Mouse (Mus musculus) fat pad, adult 2 months (tissue): ENCODE results near the gene Olfr813.
"Not testable (repeated sequence)": the region's sequence is repeated elsewhere in the genome, so short reads cannot be mapped to it uniquely, and the experiment has no call there.

Source experiments
- DNase-seq: peaks from one replicate; pipeline ENCODE4 v3.0.0-alpha.2; 2011; ENCODE audit warnings: low read depth, low spot score; ENCODE audit errors: extremely low read depth

The Olfr813 gene

DNA sequence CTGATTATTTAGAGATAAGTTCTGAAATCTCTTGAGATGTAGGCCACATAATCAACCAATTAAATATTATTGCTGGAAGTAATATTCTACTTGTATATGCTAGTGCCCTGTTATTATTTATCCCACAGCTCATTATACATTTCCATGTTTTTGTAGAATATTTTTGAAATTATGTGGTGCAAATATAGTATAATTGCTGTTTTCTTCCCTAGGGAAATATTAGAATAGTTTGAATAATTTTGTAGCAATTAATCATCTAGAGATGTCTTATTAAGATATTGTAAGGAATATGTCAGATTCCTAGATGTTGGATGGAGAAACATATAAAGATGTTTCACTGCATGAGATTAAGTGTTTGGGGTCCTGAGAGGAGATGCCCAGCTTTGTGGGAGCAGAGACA lies at the start of gene Olfr813:
TSS of gene Olfr813 (plus strand) at position 301 of the 400 bp plus-strand sequence.
- no peak for DNase-seq

DNA sequence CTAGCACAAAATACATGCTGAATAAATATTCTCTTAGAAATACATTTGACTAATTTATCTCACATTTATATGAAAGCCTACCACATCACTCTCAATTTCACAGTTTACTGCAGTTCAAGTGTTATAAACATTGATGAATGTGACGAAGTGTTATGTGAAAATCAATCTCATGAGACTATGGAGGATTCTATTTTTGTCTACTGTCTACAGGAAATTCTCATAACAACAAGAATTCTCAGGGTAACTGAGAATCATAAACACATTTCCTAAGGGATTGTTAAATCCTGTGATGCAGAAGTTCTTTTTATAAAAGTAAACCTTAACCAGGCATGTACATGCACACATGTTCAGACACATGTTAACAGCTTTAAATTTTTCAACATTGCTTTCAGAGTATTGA lies 9.2 kb upstream of the Olfr813 start, which contains the start of gene Olfr812:
TSS of gene Olfr812 (minus strand) at position 101 of the 400 bp plus-strand sequence.
- DNase-seq, result no peak

DNA sequence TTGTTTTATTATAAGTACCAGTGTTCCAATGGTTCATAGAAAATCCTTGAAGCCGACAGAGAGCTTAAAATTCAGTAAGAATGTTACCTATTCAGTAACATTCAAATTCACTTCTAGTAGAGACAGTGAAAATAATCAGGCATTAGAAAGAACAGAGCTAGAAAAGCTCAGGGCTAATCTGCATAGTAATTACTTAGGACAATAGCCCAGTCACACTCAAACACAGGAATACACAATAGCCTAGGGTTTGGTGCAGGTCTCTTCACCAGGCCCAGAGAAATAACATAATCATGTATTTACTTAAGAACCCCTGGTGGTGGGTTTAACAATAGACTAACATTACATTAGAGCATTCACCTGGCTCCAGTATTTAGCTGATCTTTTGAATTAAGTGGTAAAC lies 7.8 kb upstream of the Olfr813 start:
- no peak for DNase-seq

DNA sequence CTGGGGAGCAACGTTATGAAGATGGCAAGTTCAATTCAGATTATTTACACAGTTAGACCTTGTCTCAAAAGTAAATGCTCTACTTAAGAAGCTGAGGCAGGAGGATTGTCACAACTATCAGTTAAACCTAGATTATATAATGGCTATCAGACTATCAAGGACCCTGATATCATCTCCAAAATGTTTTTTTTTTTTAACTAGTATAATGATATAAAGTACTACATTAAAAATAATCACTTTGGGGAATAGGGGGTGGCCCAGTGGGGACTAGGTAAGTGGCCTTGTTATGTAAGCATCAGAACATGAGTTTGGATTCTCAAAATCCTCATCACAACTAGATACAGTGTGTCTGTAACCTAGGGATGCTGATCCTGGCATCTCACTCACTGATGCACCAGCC lies 24.6 kb downstream of the Olfr813 start, which contains the start of gene Olfr814:
TSS of gene Olfr814 (minus strand) at position 101 of the 400 bp plus-strand sequence.
- not testable (repeated sequence) for DNase-seq

DNA sequence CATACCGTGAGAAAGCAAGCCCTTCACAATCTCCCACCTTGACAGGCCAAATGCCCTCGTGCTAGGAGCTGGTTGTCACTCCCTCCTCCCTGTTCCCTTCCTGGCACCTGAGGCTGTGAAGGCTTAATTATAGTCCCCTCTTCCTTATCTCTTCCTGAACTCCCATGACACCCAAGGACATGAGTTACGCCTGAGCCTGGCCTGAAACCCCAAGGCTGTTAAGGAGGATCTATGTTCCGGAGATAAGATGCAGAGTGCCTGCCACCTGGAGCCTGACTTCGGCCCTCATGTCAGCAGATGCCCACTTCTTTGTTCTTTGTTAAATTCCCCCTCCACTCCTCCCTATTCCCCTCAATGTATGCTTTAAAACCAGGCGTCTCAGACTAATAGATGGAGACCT lies 30.3 kb downstream of the Olfr813 start:
- DNase-seq, result not testable (repeated sequence)

DNA sequence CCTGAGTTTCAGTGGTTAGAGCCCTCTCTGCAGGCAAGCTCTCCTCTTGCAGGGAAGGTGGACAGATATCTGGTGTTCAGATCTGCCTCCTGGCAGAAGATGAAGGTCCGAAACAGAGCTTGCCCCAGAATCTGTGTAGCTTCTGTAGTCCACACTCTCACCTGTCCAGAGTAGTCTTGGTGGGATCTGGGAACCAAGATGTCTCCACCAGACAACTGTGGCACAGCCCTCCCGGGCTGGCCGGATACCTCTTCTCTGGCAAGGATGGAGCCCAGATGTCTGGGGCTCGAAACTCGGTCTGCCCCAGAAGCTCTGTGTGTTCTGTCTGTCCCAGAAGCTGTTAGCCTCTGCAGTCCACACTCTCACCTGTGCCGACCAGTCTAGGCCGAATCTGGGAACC lies 30.8 kb downstream of the Olfr813 start:
- DNase-seq, result no peak

DNA sequence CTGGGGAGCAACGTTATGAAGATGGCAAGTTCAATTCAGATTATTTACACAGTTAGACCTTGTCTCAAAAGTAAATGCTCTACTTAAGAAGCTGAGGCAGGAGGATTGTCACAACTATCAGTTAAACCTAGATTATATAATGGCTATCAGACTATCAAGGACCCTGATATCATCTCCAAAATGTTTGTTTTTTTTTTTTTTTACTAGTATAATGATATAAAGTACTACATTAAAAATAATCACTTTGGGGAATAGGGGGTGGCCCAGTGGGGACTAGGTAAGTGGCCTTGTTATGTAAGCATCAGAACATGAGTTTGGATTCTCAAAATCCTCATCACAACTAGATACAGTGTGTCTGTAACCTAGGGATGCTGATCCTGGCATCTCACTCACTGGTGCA lies 50.6 kb downstream of the Olfr813 start, which contains the start of gene Olfr815:
TSS of gene Olfr815 (minus strand) at position 101 of the 400 bp plus-strand sequence.
- DNase-seq, result not testable (repeated sequence)
